Mouse (Mus musculus): Measurements from ENCODE around the gene Cdh4. TPM values are rescaled to one million over a fixed set of nuclear protein-coding genes. Genes with fewer than 3 reads are reported as not detected.

Gene Cdh4
- polyA plus RNA-seq, 1 experiment from 2014 or later, result 1.8 TPM

DNA sequence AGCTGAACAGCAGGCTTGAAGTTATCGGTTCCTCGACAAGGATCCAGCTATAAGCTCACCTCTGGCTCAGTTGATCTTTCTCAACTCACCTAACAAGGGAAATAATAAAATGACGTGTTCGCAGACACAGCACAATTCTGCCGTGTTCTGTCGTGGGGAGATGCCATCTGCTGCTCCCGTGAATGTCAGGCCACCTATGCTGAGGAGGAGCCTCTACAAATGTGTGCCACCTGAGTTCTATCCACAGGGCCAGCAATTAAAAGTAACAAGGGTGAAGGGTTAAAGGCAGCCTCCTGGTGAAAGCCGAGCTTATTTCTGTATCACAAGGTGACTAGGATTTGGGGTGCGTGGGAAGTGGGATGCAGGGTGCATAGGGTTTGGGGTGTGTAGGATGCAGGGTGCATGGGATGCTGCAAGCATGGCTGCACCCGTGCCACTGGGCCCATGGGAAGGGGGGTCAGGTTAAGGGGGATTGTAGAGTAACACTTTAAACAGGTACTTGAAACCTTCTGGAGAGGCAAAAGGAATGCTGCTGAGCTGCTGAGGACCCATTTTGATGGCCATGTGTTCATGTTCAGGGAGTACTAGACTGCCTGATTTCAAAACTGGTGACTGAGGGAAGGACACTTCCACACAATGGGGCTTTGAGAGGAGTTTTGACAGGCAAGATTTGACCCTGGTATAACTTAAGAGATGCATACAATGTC lies 333.9 kb downstream of the Cdh4 start:
- no peaks in the 10 kb centered on the region for H3K36me3 ChIP-seq
- 88% methylated on average over 10 of the region's 10 CpGs for WGBS
- DNase-seq (ENCODE audit: low spot score), result no peak
- no peak overlapping the region for H3K4me3 ChIP-seq
- H3K27ac ChIP-seq, result no peak overlapping the region
- peaks cover 28% of the 10 kb centered on the region for H3K4me1 ChIP-seq
- peaks cover 3% of the 10 kb centered on the region; the same call in 1 of the 2 replicates for H3K27me3 ChIP-seq (ENCODE audit: low read depth, poor library complexity, severe bottlenecking)
- no peaks in the 10 kb centered on the region for H3K9me3 ChIP-seq (replicated peaks)

DNA sequence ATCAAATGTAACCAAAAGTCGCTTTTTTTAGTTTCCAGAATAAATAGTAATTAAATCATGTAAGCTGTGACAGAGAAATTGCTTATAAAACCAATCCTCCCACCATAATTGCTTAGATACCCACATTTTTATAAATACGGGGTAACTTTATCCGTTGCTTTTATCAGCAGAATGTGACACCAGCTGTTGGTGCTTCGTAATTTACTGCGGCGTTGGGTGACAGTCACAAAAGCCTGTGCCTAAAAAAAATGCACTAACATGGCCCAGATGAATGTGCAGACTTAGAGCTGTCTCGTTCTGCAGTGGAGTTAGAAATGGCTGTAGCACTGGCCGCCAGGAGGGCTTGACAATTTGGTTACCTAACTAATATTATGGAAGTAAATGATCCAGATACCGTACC lies 337.0 kb downstream of the Cdh4 start:
- no peak overlapping the region for H3K4me3 ChIP-seq
- H3K27me3 ChIP-seq (ENCODE audit: low read depth, poor library complexity, severe bottlenecking), result no peaks in the 10 kb centered on the region; the same call in 1 of the 2 replicates
- no peak overlapping the region for H3K27ac ChIP-seq
- H3K4me1 ChIP-seq, result peaks cover 20% of the 10 kb centered on the region
- H3K9me3 ChIP-seq (replicated peaks), result no peaks in the 10 kb centered on the region
- no peak for DNase-seq (ENCODE audit: low spot score)
- WGBS, result 80% methylated on average over 9 of the region's 9 CpGs
- H3K36me3 ChIP-seq, result no peaks in the 10 kb centered on the region

DNA sequence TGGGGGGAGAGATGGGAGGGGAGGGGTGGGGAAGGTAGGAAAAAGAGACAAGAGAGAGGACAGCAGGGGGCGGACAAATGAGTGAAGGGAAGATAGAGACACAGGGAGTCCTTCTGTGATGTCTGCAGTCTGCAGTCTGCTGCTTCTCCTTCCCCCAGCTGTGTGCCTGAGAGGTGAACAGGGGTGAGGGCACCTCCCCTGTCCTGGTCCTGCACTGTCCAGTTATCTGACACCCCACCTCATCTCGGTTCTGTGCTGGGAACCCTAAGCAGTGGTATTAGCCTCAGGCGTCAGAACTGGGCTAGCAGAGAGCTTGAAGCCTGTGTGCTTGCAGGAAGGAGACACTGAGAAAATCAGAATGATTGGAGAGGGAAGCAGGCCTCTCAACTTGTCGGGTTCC lies 338.7 kb downstream of the Cdh4 start:
- no peak for DNase-seq (ENCODE audit: low spot score)
- Histone ChIP-seq H3K4me3 (no peak overlapping the region), H3K4me1 (peaks cover 11% of the 10 kb centered on the region; the same call in 1 of the 2 replicates), H3K27me3 (ENCODE audit: low read depth, poor library complexity, severe bottlenecking) (no peaks in the 10 kb centered on the region; the same call in 1 of the 2 replicates), H3K27ac (no peak overlapping the region), H3K9me3 (replicated peaks) (no peaks in the 10 kb centered on the region), H3K36me3 (no peaks in the 10 kb centered on the region)
- 35% methylated on average over 4 of the region's 4 CpGs for WGBS

DNA sequence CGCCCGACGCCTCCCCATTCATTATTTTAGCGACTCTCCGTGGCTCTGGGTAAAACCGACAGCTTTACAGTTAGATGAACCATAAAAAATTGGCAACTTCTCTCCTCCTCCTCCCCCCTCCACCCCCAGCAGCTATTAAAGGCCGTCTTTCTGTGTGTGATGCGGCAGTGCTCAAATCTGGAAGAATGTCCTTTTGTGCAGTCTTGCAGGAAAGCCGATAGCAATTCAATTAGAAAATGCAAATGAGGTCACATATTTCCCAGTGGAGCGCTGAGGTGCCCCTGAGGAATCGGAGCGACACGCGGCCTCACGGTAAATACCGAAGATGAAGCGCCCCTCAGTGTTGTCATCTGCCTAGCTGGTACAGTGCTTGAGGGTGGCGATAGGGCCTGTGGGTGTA lies 345.0 kb downstream of the Cdh4 start:
- H3K4me1 ChIP-seq, result peaks cover 8% of the 10 kb centered on the region
- no peaks in the 10 kb centered on the region for H3K36me3 ChIP-seq
- no peak overlapping the region for H3K4me3 ChIP-seq
- DNase-seq (ENCODE audit: low spot score), result no peak
- H3K27ac ChIP-seq, result no peak overlapping the region
- WGBS, result 80% methylated on average over 18 of the region's 18 CpGs
- no peaks in the 10 kb centered on the region for H3K27me3 ChIP-seq (ENCODE audit: low read depth, poor library complexity, severe bottlenecking)
- no peaks in the 10 kb centered on the region for H3K9me3 ChIP-seq (replicated peaks)

DNA sequence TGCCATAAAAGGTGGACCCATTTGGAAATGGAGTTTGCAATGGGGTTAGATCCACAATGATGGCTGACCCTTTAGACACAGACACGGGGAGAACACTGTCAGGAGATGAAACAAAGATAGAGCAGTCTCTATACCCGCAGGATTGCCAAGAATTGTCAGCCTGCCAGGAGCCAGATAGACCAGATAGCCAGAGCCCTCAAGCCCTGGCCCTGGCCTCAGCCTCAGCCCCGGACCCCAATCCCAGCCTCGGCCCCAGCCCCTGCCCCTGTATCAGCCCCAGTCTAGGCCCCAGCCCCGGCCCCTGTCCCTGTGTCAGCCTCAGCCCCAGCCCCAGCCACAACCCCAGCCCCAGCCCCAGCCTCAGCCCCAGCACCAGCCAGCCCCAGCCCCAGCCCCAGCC lies 345.6 kb downstream of the Cdh4 start:
- DNase-seq (ENCODE audit: low spot score), result no peak
- Histone ChIP-seq H3K27me3 (ENCODE audit: low read depth, poor library complexity, severe bottlenecking) (no peaks in the 10 kb centered on the region), H3K4me3 (no peak overlapping the region), H3K36me3 (no peaks in the 10 kb centered on the region), H3K27ac (no peak overlapping the region; the same call in 1 of the 2 replicates), H3K9me3 (replicated peaks) (no peaks in the 10 kb centered on the region), H3K4me1 (peaks cover 14% of the 10 kb centered on the region)
- 86% methylated on average over 5 of the region's 5 CpGs for WGBS

DNA sequence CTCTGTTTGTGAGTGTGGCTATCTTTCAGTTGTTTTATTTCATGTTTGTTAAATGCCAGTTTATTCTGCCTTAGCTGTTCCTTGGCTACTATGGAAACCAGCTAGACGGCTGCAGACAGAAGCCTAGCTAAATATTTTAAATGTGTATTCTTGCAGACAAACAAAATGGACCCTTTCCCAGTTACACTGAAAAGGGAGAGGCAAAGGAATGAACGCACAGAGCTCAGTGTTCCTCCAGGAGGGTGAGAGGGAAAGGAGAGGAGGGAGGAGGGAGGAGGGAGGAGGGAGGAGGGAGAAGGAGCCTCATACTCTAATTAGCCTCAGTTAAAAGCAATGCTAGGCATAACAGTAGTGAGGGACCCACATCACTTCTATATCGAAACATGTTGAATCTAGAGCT lies 348.5 kb downstream of the Cdh4 start:
- DNase-seq (ENCODE audit: low spot score), result no peak
- no peak overlapping the region for H3K27ac ChIP-seq
- WGBS, result 85% methylated on average over 3 of the region's 3 CpGs
- H3K36me3 ChIP-seq, result no peaks in the 10 kb centered on the region
- peaks cover 22% of the 10 kb centered on the region for H3K4me1 ChIP-seq
- H3K9me3 ChIP-seq (replicated peaks), result no peaks in the 10 kb centered on the region
- peaks cover 9% of the 10 kb centered on the region; the same call in 1 of the 2 replicates for H3K27me3 ChIP-seq (ENCODE audit: low read depth, poor library complexity, severe bottlenecking)
- H3K4me3 ChIP-seq, result no peak overlapping the region

DNA sequence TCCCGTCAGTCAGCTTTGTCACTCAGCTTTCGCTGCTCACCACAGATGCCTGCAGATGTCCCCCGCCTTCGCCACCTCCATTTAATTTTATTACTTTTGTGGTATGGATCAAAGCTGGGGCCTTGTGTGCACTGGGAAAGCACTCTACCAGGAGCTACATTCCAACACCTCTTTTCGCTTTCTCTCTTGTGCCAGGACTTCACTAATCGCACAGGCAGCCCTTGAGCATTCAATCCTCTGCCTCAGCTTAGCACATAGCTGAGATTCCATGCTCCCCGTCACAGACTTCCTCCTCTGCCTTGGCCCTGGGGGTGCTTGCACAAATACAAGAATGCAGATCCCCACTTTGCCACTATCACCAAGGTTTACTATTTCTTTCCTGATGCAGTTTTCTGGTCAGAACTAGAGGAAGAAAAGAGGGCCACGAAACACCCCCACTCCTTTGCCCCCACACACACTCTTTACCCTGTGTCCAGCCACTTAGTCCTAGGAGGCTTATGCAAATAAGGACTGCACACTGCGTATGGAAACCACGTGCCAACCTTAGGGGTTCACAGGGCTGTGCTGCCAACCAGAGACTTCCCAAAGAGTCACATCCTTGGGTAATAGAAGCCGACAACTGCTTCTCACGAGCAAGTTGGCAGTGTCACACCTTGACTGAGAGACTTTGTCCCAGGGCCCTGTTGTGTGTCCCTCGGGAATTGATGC lies 350.3 kb downstream of the Cdh4 start:
- 36% methylated on average over 13 of the region's 13 CpGs for WGBS
- Histone ChIP-seq H3K4me1 (peaks cover 22% of the 10 kb centered on the region), H3K4me3 (no peak overlapping the region), H3K27me3 (ENCODE audit: low read depth, poor library complexity, severe bottlenecking) (peaks cover 9% of the 10 kb centered on the region; the same call in 1 of the 2 replicates), H3K36me3 (no peaks in the 10 kb centered on the region), H3K27ac (no peak overlapping the region; the same call in 1 of the 2 replicates), H3K9me3 (replicated peaks) (no peaks in the 10 kb centered on the region)
- DNase-seq (ENCODE audit: low spot score), result no peak

DNA sequence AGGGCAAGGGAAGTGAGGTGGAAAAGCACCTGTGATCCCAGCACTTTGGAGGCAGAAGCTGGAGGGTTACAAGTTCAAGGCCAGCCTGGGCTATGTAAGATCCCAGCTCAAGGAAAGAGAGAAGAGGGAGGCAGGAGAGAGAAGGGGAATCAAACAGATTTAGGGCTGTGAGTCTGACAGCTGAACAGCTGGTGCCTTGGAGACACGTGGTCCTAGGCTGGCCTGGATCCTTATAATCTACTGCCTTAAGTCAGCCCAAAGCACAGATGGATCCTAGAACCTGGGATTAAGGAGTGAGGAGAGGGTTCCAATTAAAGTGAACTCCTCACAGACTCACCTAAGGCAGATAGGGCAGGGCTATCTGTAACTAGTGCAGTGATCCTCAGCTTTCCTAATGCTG lies 352.1 kb downstream of the Cdh4 start:
- 52% methylated on average over 1 of the region's 1 CpGs for WGBS
- H3K27me3 ChIP-seq (ENCODE audit: low read depth, poor library complexity, severe bottlenecking), result peaks cover 9% of the 10 kb centered on the region; the same call in 1 of the 2 replicates
- no peaks in the 10 kb centered on the region for H3K36me3 ChIP-seq
- H3K4me3 ChIP-seq, result no peak overlapping the region
- no peak for DNase-seq (ENCODE audit: low spot score)
- peaks cover 25% of the 10 kb centered on the region for H3K4me1 ChIP-seq
- H3K27ac ChIP-seq, result no peak overlapping the region
- H3K9me3 ChIP-seq (replicated peaks), result no peaks in the 10 kb centered on the region

DNA sequence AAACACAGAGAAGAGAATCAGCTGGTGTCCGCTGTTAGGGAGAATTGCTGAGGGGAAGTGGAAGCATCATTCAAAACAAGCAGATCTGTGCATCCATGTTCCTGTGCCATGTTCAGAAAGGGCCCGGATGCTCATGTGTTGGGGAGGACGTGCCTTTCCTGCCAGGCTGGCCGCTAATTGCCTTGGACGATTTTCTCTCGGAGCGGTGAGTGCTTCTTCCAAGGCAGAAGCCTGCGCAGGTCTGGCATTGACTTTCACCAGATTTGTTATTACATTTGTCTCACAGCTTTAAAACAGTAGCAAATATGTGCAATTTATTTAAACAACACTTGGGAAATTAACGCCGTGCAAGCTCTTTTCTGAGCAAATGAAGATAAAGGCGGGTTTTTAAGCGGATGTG lies 353.2 kb downstream of the Cdh4 start:
- no peak for DNase-seq (ENCODE audit: low spot score)
- WGBS, result 87% methylated on average over 12 of the region's 12 CpGs
- H3K9me3 ChIP-seq (replicated peaks), result no peaks in the 10 kb centered on the region
- no peak overlapping the region for H3K27ac ChIP-seq
- no peaks in the 10 kb centered on the region for H3K36me3 ChIP-seq
- H3K4me1 ChIP-seq, result peaks cover 29% of the 10 kb centered on the region
- no peak overlapping the region for H3K4me3 ChIP-seq
- peaks cover 15% of the 10 kb centered on the region; the same call in 1 of the 2 replicates for H3K27me3 ChIP-seq (ENCODE audit: low read depth, poor library complexity, severe bottlenecking)

DNA sequence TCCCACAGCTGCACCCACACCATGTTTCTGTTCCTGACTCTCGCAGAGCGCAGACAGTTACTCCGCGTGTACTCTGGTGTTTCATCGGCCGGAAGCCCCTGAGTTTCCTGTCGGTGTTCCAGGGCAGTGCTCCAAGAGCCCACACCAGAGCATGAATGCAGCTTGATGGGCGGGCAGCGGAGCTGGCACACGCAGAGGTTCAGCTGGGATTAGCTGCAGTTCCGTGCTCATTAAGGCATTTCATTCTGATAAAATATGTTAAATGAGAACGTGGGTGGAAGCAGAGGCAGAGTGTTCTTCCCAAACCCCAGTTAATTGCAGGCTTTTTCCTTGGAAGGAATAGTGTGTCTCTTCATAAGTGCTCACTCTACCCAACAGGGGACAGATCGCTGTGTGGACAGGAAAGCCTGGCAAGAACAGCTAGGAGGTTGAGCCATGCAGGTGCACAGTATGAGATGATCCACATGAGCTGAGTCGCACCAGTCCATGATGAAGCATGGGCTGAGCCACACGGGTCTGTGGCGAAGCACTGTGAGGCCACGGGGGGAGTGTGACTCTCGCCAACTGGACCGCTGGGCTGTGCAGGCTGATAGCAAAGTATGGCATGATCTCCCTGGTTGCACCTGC lies 357.8 kb downstream of the Cdh4 start:
- Histone ChIP-seq H3K4me1 (peaks cover 20% of the 10 kb centered on the region), H3K27ac (peak overlapping the region; percentile 11; the same call in 1 of the 2 replicates), H3K36me3 (no peaks in the 10 kb centered on the region), H3K9me3 (replicated peaks) (no peaks in the 10 kb centered on the region), H3K27me3 (ENCODE audit: low read depth, poor library complexity, severe bottlenecking) (peaks cover 15% of the 10 kb centered on the region; the same call in 1 of the 2 replicates), H3K4me3 (no peak overlapping the region)
- 95% methylated on average over 19 of the region's 19 CpGs for WGBS
- DNase-seq (ENCODE audit: low spot score), result no peak

DNA sequence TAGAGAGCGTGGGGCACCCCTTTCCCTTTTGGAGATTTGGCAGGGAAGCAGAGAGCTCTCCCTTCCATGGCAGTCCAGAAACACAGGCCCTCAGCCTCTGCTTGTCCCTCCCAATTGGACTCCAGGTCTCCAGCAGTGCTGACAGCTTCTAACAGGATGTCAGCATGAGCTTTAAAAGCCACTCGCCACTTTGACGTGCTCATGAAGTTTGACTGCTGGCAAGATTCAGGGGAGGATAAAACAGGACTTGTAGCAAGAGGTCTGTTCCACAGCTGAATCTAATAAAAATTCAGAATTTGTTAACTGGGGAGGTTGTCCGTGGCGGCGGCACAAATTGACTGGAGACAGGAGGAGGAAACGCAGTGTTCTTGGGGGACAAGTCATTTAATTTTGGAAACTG lies 358.8 kb downstream of the Cdh4 start:
- no peaks in the 10 kb centered on the region for H3K36me3 ChIP-seq
- DNase-seq (ENCODE audit: low spot score), result peak; percentile 39
- H3K27me3 ChIP-seq (ENCODE audit: low read depth, poor library complexity, severe bottlenecking), result peaks cover 10% of the 10 kb centered on the region; the same call in 1 of the 2 replicates
- WGBS, result 49% methylated on average over 7 of the region's 7 CpGs
- H3K4me1 ChIP-seq, result peaks cover 20% of the 10 kb centered on the region
- H3K27ac ChIP-seq, result no peak overlapping the region; the same call in 1 of the 2 replicates
- no peak overlapping the region for H3K4me3 ChIP-seq
- H3K9me3 ChIP-seq (replicated peaks), result no peaks in the 10 kb centered on the region

DNA sequence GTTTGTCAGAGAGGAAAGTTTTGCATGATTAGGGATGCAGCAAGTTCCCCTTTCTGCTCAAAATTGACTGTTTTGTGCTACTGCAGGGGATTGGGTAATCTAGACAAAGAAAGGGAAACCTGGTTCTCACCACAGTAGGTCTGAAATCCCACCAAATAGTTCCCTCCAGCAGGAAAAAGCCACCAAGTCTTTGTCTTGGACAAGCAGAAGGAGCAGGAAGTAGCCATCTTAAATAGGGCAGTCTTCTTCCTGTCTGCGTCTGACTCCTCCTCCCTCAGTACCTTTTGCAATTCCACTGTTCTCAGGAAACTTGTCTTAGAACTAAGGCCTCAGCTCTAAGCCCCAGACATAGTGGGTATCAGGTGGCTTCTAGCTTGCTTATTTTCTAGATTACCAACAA lies 360.2 kb downstream of the Cdh4 start:
- Histone ChIP-seq H3K4me1 (peaks cover 24% of the 10 kb centered on the region), H3K36me3 (no peaks in the 10 kb centered on the region), H3K27ac (no peak overlapping the region), H3K9me3 (replicated peaks) (no peaks in the 10 kb centered on the region), H3K27me3 (ENCODE audit: low read depth, poor library complexity, severe bottlenecking) (peaks cover 10% of the 10 kb centered on the region; the same call in 1 of the 2 replicates), H3K4me3 (no peak overlapping the region)
- 83% methylated on average over 1 of the region's 1 CpGs for WGBS
- no peak for DNase-seq (ENCODE audit: low spot score)

DNA sequence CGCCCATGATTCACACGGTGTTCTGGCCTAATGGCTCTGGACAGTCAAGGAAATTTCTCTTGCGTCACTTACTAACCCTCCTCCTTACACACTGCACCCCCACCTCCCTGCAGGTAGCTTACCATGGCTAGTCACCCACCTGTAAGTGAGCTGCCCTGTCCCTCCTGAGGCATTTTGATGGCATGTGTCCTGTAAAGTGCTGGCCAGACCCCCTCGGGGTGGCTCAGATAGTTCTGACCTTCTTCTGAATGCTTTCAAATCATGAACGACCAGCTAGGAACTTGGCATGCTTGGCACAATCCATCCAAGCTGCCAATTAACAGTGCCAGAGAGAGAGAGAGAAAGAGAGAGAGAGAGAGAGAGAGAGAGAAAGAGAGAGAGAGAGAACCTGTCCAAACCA lies 368.9 kb downstream of the Cdh4 start:
- Histone ChIP-seq H3K27ac (no peak overlapping the region), H3K4me3 (no peak overlapping the region), H3K36me3 (no peaks in the 10 kb centered on the region), H3K9me3 (replicated peaks) (no peaks in the 10 kb centered on the region), H3K4me1 (peaks cover 14% of the 10 kb centered on the region), H3K27me3 (ENCODE audit: low read depth, poor library complexity, severe bottlenecking) (peaks cover 6% of the 10 kb centered on the region; the same call in 1 of the 2 replicates)
- DNase-seq (ENCODE audit: low spot score), result no peak
- 82% methylated on average over 5 of the region's 5 CpGs for WGBS
